26 mouse cellular contexts compared by ENCODE assay signal in genomic region chr8:46710289-46710688, GRCm38 (mm10).
"Had no signal": no experiment of that assay in that cellular context is flagged by ENCODE, and none has a peak within 500 bp of the region (broad histone marks: within the 10 kb centered on the region; RNA-seq: fewer than 3 reads in every experiment).

No protein-coding gene starts in this region.

- H3K27me3 ChIP-seq: heart, embryonic 15.5 days; hindbrain, embryonic 13.5 days; hindbrain, embryonic 15.5 days; kidney, embryonic 15.5 days; limb, embryonic 13.5 days; limb, embryonic 15.5 days; liver, embryonic 12.5 days had no signal

- ATAC-seq: hindbrain, postnatal 0 days; intestine, embryonic 16.5 days; liver, embryonic 12.5 days had no signal

- H3K9me3 ChIP-seq: heart, embryonic 13.5 days; heart, embryonic 15.5 days; hindbrain, embryonic 13.5 days; hindbrain, embryonic 15.5 days; kidney, embryonic 15.5 days; limb, embryonic 15.5 days; liver, embryonic 12.5 days had no signal

- H3K36me3 ChIP-seq: heart, embryonic 13.5 days; heart, embryonic 15.5 days; hindbrain, embryonic 13.5 days; hindbrain, embryonic 15.5 days; kidney, embryonic 15.5 days; limb, embryonic 13.5 days; limb, embryonic 15.5 days; liver, embryonic 12.5 days had no signal

- H3K4me3 ChIP-seq: heart, adult 2 months; heart, embryonic 13.5 days; heart, embryonic 15.5 days; hindbrain, embryonic 13.5 days; hindbrain, embryonic 15.5 days; kidney, embryonic 15.5 days; limb, embryonic 13.5 days; limb, embryonic 15.5 days; liver, embryonic 12.5 days had no signal

- H3K4me1 ChIP-seq: hindbrain, embryonic 13.5 days; hindbrain, embryonic 15.5 days; kidney, embryonic 15.5 days; limb, embryonic 15.5 days had no signal

- DNase-seq: gastrocnemius, postnatal 14 days; gastrocnemius, postnatal 36 days; heart, adult 11 months; heart, adult 2 months; heart, postnatal 14 days; heart, postnatal 36 days; kidney, adult 11 months; kidney, adult 2 months; kidney, adult 9 months; kidney, postnatal 14 days; kidney, postnatal 36 days; layer of hippocampus, adult 9-11 months; layer of hippocampus, postnatal 36 days; left cerebral cortex, postnatal 4 days had no signal

- H3K27ac ChIP-seq: heart, adult 2 months; heart, embryonic 13.5 days; heart, embryonic 15.5 days; hindbrain, embryonic 13.5 days; hindbrain, embryonic 15.5 days; hindbrain, postnatal 0 days; kidney, embryonic 15.5 days; kidney, postnatal 0 days; limb, embryonic 13.5 days; limb, embryonic 15.5 days; liver, embryonic 12.5 days; liver, embryonic 14.5 days had no signal
